Mouse (Mus musculus) ES-Bruce4 (cell line): ENCODE results near the gene Agpat1. TPM values are rescaled to one million over a fixed set of nuclear protein-coding genes. Genes with fewer than 3 reads are reported as not detected.
A peak's percentile ranks its signal among the peaks of the same experiment; 100 is the strongest.

Experiments
- H3K27ac ChIP-seq: 2 replicates; pipeline ENCODE4 v1.5.1; 2012; ENCODE audit warnings: low read length, inconsistent platforms; ENCODE audit not compliant: insufficient read depth
- H3K27me3 ChIP-seq: 2 replicates; pipeline ENCODE4 v1.6.1; 2012; ENCODE audit warnings: mild to moderate bottlenecking, low read length, inconsistent platforms; ENCODE audit not compliant: control insufficient read depth, poor library complexity, insufficient read depth, severe bottlenecking
- H3K36me3 ChIP-seq: 2 replicates; pipeline ENCODE4 v1.6.1; 2012; ENCODE audit warnings: inconsistent platforms, mild to moderate bottlenecking, low read length, moderate library complexity; ENCODE audit not compliant: control insufficient read depth, poor library complexity, insufficient read depth, severe bottlenecking
- H3K4me1 ChIP-seq: one replicate; pipeline ENCODE4 v1.8.1; 2011; ENCODE audit warnings: low read length; ENCODE audit not compliant: control insufficient read depth, insufficient read depth
- H3K4me3 ChIP-seq: 2 replicates; pipeline ENCODE4 v1.5.1; 2011; ENCODE audit warnings: low read depth, mild to moderate bottlenecking, low read length
- H3K9ac ChIP-seq: 2 replicates; pipeline ENCODE4 v1.6.1; 2012; ENCODE audit warnings: low read depth, mild to moderate bottlenecking, inconsistent platforms; ENCODE audit not compliant: poor library complexity, severe bottlenecking
- H3K9me3 ChIP-seq: replicated peaks from 2 replicates; pipeline ENCODE4 v1.6.1; 2012; ENCODE audit warnings: mild to moderate bottlenecking, low read length, inconsistent platforms; ENCODE audit not compliant: control insufficient read depth, poor library complexity, insufficient read depth, severe bottlenecking
- CTCF ChIP-seq: IDR thresholded peaks from one replicate; pipeline ENCODE4 v1.8.1; 2011; ENCODE audit warnings: low read depth, low read length
- EP300 ChIP-seq: IDR thresholded peaks from 2 replicates; pipeline ENCODE4 v1.6.1; 2011; ENCODE audit warnings: low read depth, low read length; ENCODE audit not compliant: insufficient read depth
- POLR2A ChIP-seq: IDR thresholded peaks from one replicate; pipeline ENCODE4 v1.8.1; 2011; ENCODE audit warnings: low read length; ENCODE audit not compliant: insufficient read depth
- polyA plus RNA-seq: library from polyadenylated mRNA; stranded (reverse); fragments of >200 nt; gene quantifications from 2 replicates; pipeline ENCODE4 v1.2.4, GENCODE M21; 2011; ENCODE audit warnings: low read depth; ENCODE audit not compliant: missing spikeins, insufficient read depth, insufficient read length

The Agpat1 gene
- polyA plus RNA-seq, 1 experiment = 66.8 TPM

DNA sequence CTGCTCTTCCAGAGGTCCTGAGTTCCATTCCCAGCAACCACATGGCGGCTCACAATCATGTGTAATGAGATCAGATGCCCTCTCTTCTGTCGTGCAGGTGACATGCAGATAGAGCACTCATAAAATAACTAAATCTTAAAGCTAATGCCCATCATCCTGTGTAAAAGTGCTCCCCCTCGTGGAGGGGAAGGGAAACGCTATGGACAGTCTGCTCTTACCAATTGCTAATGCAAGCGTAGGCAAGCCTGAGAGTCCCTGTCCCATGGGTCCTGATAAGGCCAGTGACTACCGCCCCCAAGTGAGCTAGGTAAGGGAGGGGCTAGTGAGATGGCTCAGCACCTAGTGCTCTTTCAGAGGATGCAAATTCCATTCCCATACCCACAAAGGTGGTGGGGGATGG lies 14.9 kb downstream of the Agpat1 start:
- TF ChIP-seq POLR2A (no peak), EP300 (0 out of 2 replicates have a peak, but pooled peaks have one; percentile 35), CTCF (peak; percentile 58)
- H3K4me3 ChIP-seq = no peak overlapping the region
- no peaks in the 10 kb centered on the region for H3K27me3 ChIP-seq
- H3K36me3 ChIP-seq = no peaks in the 10 kb centered on the region
- H3K9me3 ChIP-seq = no peaks in the 10 kb centered on the region
- no peaks in the 10 kb centered on the region for H3K4me1 ChIP-seq
- no peak overlapping the region for H3K9ac ChIP-seq
- H3K27ac ChIP-seq = no peak overlapping the region

GRCm38 (mm10) chr17:34621006-34621405 lies 16.9 kb downstream of the Agpat1 start:
- peaks cover 1% of the 10 kb centered on the region for H3K4me1 ChIP-seq
- H3K27me3 ChIP-seq = no peaks in the 10 kb centered on the region
- H3K36me3 ChIP-seq = no peaks in the 10 kb centered on the region
- H3K9me3 ChIP-seq = no peaks in the 10 kb centered on the region
- no peak for TF ChIP-seq CTCF
- no peak overlapping the region for H3K27ac ChIP-seq
- H3K4me3 ChIP-seq = no peak overlapping the region
- H3K9ac ChIP-seq = no peak overlapping the region

- Histone ChIP-seq H3K27me3 (no peaks in the 10 kb centered on the region), H3K4me3 (no peak overlapping the region), H3K36me3 (no peaks in the 10 kb centered on the region), H3K27ac (no peak overlapping the region), H3K4me1 (peaks cover 1% of the 10 kb centered on the region), H3K9me3 (no peaks in the 10 kb centered on the region), H3K9ac (no peak overlapping the region)
- TF ChIP-seq CTCF = peak; percentile 32
- TF ChIP-seq POLR2A = no peak
These were observed 19.1 kb downstream of the Agpat1 start for GRCm38 (mm10) chr17:34623161-34623560.

- no peaks in the 10 kb centered on the region for H3K27me3 ChIP-seq
- no peaks in the 10 kb centered on the region for H3K36me3 ChIP-seq
- no peaks in the 10 kb centered on the region for H3K9me3 ChIP-seq
- no peak overlapping the region for H3K27ac ChIP-seq
- TF ChIP-seq EP300 (no peak), CTCF (no peak), POLR2A (no peak)
- H3K9ac ChIP-seq = no peak overlapping the region
- H3K4me1 ChIP-seq = peaks cover 1% of the 10 kb centered on the region
- no peak overlapping the region for H3K4me3 ChIP-seq
These were observed 20.9 kb downstream of the Agpat1 start for GRCm38 (mm10) chr17:34624981-34625380.

GRCm38 (mm10) chr17:34626062-34626772 lies 22.2 kb downstream of the Agpat1 start:
- Histone ChIP-seq H3K27me3 (peaks cover 4% of the 10 kb centered on the region; the same call in 1 of the 2 replicates), H3K9ac (peak overlapping the region; percentile 73), H3K4me3 (peak overlapping the region; percentile 85), H3K9me3 (no peaks in the 10 kb centered on the region), H3K4me1 (peaks cover 1% of the 10 kb centered on the region), H3K27ac (no peak overlapping the region), H3K36me3 (no peaks in the 10 kb centered on the region)
- TF ChIP-seq EP300 (no peak), POLR2A (no peak), CTCF (no peak)

DNA sequence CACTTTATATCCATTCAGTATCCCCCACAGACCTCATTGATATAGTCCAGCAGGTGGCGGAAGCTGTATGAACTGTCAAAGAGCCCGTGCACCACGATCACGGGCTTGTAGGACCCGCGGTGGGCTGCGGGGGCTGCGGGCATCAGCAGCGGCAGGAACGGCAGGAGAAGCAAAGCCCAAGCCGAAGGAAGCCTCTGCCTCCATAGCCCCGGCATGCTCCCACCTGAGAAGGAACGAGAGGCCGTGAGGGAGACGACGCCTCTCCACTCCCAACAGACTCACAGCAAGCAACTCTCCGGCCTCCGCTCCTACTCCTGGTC lies 22.7 kb downstream of the Agpat1 start:
- Histone ChIP-seq H3K9ac (peak overlapping the region; percentile 73), H3K4me1 (peaks cover 1% of the 10 kb centered on the region), H3K4me3 (peak overlapping the region; percentile 85), H3K9me3 (no peaks in the 10 kb centered on the region), H3K36me3 (no peaks in the 10 kb centered on the region), H3K27me3 (peaks cover 4% of the 10 kb centered on the region; the same call in 1 of the 2 replicates), H3K27ac (no peak overlapping the region)
- TF ChIP-seq POLR2A (no peak), EP300 (no peak), CTCF (no peak)
